Mouse (Mus musculus): ENCODE measurements around the gene Man1b1. TPM values are rescaled to one million over a fixed set of nuclear protein-coding genes. Genes with fewer than 3 reads are reported as not detected.

The Man1b1 gene
- polyA plus RNA-seq, 1 experiment from 2014 or later, result 43.2 TPM

GRCm38 (mm10) chr2:25326036-25326435 is 6.1 kb upstream of the Man1b1 start:
- no peak overlapping the region for H3K4me2 ChIP-seq (ENCODE audit: low read depth, low read length)
- 74% methylated on average over 2 of the region's 2 CpGs for WGBS
- no peak overlapping the region for H3K4me3 ChIP-seq (ENCODE audit: low read length)
- no peaks in the 10 kb centered on the region for H3K4me1 ChIP-seq (ENCODE audit: control insufficient read depth, insufficient read depth, low read length)
- no peak overlapping the region for H3K9ac ChIP-seq (ENCODE audit: low read depth, low read length)
- H3K9me3 ChIP-seq (ENCODE audit: control insufficient read depth, low read length), result no peaks in the 10 kb centered on the region
- no peaks in the 10 kb centered on the region for H3K27me3 ChIP-seq (replicated peaks; ENCODE audit: control insufficient read depth, insufficient read depth, low read length)
- no peaks in the 10 kb centered on the region for H3K36me3 ChIP-seq (ENCODE audit: control insufficient read depth, insufficient read depth, low read length)
- ATAC-seq, result no peak
- H3K27ac ChIP-seq (ENCODE audit: low read length), result no peak overlapping the region

GRCm38 (mm10) chr2:25328440-25328839 is 3.7 kb upstream of the Man1b1 start:
- no peak overlapping the region for H3K27ac ChIP-seq (ENCODE audit: low read length)
- 36% methylated on average over 7 of the region's 7 CpGs for WGBS
- H3K4me3 ChIP-seq (ENCODE audit: low read length), result no peak overlapping the region
- H3K36me3 ChIP-seq (ENCODE audit: control insufficient read depth, insufficient read depth, low read length), result no peaks in the 10 kb centered on the region
- no peaks in the 10 kb centered on the region for H3K27me3 ChIP-seq (replicated peaks; ENCODE audit: control insufficient read depth, insufficient read depth, low read length)
- H3K4me1 ChIP-seq (ENCODE audit: control insufficient read depth, insufficient read depth, low read length), result peaks cover 9% of the 10 kb centered on the region
- no peak for ATAC-seq
- H3K9me3 ChIP-seq (ENCODE audit: control insufficient read depth, low read length), result no peaks in the 10 kb centered on the region
- H3K4me2 ChIP-seq (ENCODE audit: low read depth, low read length), result no peak overlapping the region
- no peak overlapping the region for H3K9ac ChIP-seq (ENCODE audit: low read depth, low read length)

DNA sequence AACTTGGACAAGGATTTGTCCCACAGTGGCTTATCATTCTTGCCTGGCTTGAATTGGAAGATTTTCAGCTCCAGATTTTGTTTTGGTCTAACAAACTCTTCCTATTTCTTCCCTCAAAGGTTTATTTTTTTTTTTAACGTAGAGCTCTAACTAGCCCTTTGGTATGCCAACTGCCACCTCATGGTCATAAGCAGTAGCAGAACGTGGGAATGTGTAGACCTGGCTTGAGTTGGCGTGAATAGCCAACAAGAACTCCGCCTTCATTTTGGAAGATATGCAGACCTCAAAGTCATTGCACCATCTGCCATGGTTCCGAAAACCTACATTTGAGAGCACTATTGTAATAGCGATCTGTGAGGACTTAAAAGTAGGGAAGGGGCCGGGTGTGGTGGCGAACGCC is 668 bp upstream of the Man1b1 start:
- H3K27me3 ChIP-seq (replicated peaks; ENCODE audit: control insufficient read depth, insufficient read depth, low read length), result no peaks in the 10 kb centered on the region
- no peak for ATAC-seq
- WGBS, result 59% methylated on average over 9 of the region's 9 CpGs
- peak overlapping the region; percentile 71 for H3K4me2 ChIP-seq (ENCODE audit: low read depth, low read length)
- peak overlapping the region; percentile 96 for H3K9ac ChIP-seq (ENCODE audit: low read depth, low read length)
- H3K9me3 ChIP-seq (ENCODE audit: control insufficient read depth, low read length), result no peaks in the 10 kb centered on the region
- 0 out of 2 replicates have a peak, but pooled peaks cover 2% of the 10 kb centered on the region for H3K36me3 ChIP-seq (ENCODE audit: control insufficient read depth, insufficient read depth, low read length)
- no peak overlapping the region for H3K27ac ChIP-seq (ENCODE audit: low read length)
- peak overlapping the region; percentile 97 for H3K4me3 ChIP-seq (ENCODE audit: low read length)
- H3K4me1 ChIP-seq (ENCODE audit: control insufficient read depth, insufficient read depth, low read length), result peaks cover 13% of the 10 kb centered on the region

DNA sequence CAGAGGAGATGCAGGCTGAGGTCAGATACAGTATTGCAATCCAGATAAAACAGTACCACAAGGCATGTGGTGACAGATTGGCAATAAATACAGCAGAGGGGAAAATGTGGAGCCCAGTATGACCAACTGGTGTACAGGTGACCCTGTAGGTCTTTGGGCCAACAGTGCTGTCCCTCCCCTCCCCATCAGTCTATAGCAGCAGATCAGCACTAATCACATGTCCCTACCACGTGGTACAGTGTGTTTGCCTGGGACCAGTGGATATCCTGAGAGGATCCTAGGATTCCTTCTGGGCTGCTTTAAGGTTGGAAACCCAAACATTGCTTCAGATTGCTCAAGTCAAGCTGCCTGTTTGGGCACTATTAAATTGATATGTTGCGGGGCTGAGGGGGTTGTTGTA is 1.4 kb downstream of the Man1b1 start:
- Histone ChIP-seq H3K4me1 (ENCODE audit: control insufficient read depth, insufficient read depth, low read length) (peaks cover 13% of the 10 kb centered on the region), H3K27me3 (replicated peaks; ENCODE audit: control insufficient read depth, insufficient read depth, low read length) (no peaks in the 10 kb centered on the region), H3K9me3 (ENCODE audit: control insufficient read depth, low read length) (no peaks in the 10 kb centered on the region), H3K27ac (ENCODE audit: low read length) (no peak overlapping the region), H3K4me3 (ENCODE audit: low read length) (peak overlapping the region; percentile 97), H3K4me2 (ENCODE audit: low read depth, low read length) (peak overlapping the region; percentile 85), H3K9ac (ENCODE audit: low read depth, low read length) (peak overlapping the region; percentile 96; the same call in 1 of the 2 replicates), H3K36me3 (ENCODE audit: control insufficient read depth, insufficient read depth, low read length) (peaks cover 8% of the 10 kb centered on the region; the same call in 1 of the 2 replicates)
- no peak for ATAC-seq
- 70% methylated on average over 2 of the region's 2 CpGs for WGBS

- Histone ChIP-seq H3K36me3 (ENCODE audit: control insufficient read depth, insufficient read depth, low read length) (peaks cover 11% of the 10 kb centered on the region; the same call in 1 of the 2 replicates), H3K4me2 (ENCODE audit: low read depth, low read length) (no peak overlapping the region), H3K27ac (ENCODE audit: low read length) (no peak overlapping the region), H3K4me1 (ENCODE audit: control insufficient read depth, insufficient read depth, low read length) (peaks cover 6% of the 10 kb centered on the region), H3K9me3 (ENCODE audit: control insufficient read depth, low read length) (no peaks in the 10 kb centered on the region), H3K9ac (ENCODE audit: low read depth, low read length) (no peak overlapping the region), H3K27me3 (replicated peaks; ENCODE audit: control insufficient read depth, insufficient read depth, low read length) (no peaks in the 10 kb centered on the region), H3K4me3 (ENCODE audit: low read length) (no peak overlapping the region)
- 95% methylated on average over 6 of the region's 6 CpGs for WGBS
- no peak for ATAC-seq
Observed at GRCm38 (mm10) chr2:25338303-25338702, 6.2 kb downstream of the Man1b1 start.

DNA sequence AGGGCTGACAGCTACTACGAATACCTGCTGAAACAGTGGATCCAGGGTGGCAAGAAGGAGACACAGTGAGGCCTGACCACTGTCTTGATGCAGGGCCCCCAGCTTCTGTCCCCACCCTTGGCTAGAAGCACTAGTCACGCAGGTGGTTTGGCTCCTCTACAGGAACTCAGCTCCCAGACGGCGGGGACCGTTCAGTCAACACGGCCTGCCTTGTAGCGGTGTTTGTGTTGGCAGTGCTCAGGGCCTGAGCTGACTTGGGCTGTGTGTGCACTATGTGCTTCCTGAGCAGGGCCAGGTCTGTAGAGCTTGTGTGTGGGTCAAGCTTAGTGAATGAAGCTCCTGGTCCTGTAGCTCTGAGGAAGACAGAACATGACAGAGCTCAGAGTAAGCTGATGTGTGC is 16.0 kb downstream of the Man1b1 start:
- no peak overlapping the region for H3K27ac ChIP-seq (ENCODE audit: low read length)
- no peak overlapping the region for H3K9ac ChIP-seq (ENCODE audit: low read depth, low read length)
- H3K4me1 ChIP-seq (ENCODE audit: control insufficient read depth, insufficient read depth, low read length), result no peaks in the 10 kb centered on the region
- no peaks in the 10 kb centered on the region for H3K9me3 ChIP-seq (ENCODE audit: control insufficient read depth, low read length)
- peaks cover 49% of the 10 kb centered on the region for H3K36me3 ChIP-seq (ENCODE audit: control insufficient read depth, insufficient read depth, low read length)
- H3K4me3 ChIP-seq (ENCODE audit: low read length), result no peak overlapping the region
- ATAC-seq, result no peak
- H3K4me2 ChIP-seq (ENCODE audit: low read depth, low read length), result no peak overlapping the region
- no peaks in the 10 kb centered on the region for H3K27me3 ChIP-seq (replicated peaks; ENCODE audit: control insufficient read depth, insufficient read depth, low read length)
- WGBS, result 93% methylated on average over 7 of the region's 7 CpGs

DNA sequence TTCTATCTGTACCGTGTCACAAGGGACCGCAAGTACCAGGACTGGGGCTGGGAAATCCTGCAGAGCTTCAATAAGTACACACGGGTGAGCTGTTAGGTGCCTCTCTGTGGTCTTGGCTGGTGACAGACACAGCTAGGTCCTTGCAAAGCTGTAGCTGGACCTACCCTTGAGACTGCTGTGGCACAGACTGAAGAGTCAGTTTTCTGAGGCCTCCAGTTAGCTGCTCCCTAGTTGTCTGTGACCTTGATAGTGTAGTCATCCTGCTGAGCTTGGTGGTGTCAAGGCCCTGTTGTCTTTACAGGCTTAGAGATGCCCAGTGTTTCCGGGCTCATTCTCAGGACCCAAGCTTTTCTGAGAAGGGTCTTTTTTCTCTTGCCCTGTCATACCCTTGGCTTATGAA is 17.4 kb downstream of the Man1b1 start:
- ATAC-seq, result no peak
- H3K4me1 ChIP-seq (ENCODE audit: control insufficient read depth, insufficient read depth, low read length), result no peaks in the 10 kb centered on the region
- no peak overlapping the region for H3K27ac ChIP-seq (ENCODE audit: low read length)
- H3K9me3 ChIP-seq (ENCODE audit: control insufficient read depth, low read length), result no peaks in the 10 kb centered on the region
- no peak overlapping the region for H3K4me3 ChIP-seq (ENCODE audit: low read length)
- no peak overlapping the region for H3K4me2 ChIP-seq (ENCODE audit: low read depth, low read length)
- 93% methylated on average over 4 of the region's 4 CpGs for WGBS
- peaks cover 40% of the 10 kb centered on the region for H3K36me3 ChIP-seq (ENCODE audit: control insufficient read depth, insufficient read depth, low read length)
- H3K27me3 ChIP-seq (replicated peaks; ENCODE audit: control insufficient read depth, insufficient read depth, low read length), result no peaks in the 10 kb centered on the region
- H3K9ac ChIP-seq (ENCODE audit: low read depth, low read length), result no peak overlapping the region

DNA sequence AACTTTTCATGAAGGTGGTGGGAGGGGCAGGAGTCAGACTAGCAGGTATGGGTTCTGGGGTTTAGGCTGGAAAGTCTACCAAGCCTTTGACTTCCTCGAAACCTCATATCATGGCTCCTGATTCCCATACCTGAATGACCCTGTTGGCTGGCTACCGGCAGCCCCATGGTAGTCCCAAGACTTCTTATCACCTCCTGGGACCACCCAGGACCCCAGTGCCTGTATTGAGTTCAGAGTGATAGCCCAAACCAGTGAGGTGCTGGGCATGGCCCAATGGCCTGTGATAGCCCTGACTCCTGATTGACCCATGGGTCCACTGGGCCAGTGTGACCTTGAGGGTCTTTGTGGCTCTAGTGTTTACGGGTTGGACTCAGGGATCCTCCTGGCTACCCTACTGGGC is 18.6 kb downstream of the Man1b1 start:
- H3K27me3 ChIP-seq (replicated peaks; ENCODE audit: control insufficient read depth, insufficient read depth, low read length), result no peaks in the 10 kb centered on the region
- no peak overlapping the region for H3K4me2 ChIP-seq (ENCODE audit: low read depth, low read length)
- no peak overlapping the region for H3K4me3 ChIP-seq (ENCODE audit: low read length)
- no peak for ATAC-seq
- H3K9me3 ChIP-seq (ENCODE audit: control insufficient read depth, low read length), result no peaks in the 10 kb centered on the region
- H3K9ac ChIP-seq (ENCODE audit: low read depth, low read length), result no peak overlapping the region
- peaks cover 6% of the 10 kb centered on the region for H3K4me1 ChIP-seq (ENCODE audit: control insufficient read depth, insufficient read depth, low read length)
- H3K36me3 ChIP-seq (ENCODE audit: control insufficient read depth, insufficient read depth, low read length), result peaks cover 31% of the 10 kb centered on the region
- 94% methylated on average over 3 of the region's 3 CpGs for WGBS
- no peak overlapping the region for H3K27ac ChIP-seq (ENCODE audit: low read length)

DNA sequence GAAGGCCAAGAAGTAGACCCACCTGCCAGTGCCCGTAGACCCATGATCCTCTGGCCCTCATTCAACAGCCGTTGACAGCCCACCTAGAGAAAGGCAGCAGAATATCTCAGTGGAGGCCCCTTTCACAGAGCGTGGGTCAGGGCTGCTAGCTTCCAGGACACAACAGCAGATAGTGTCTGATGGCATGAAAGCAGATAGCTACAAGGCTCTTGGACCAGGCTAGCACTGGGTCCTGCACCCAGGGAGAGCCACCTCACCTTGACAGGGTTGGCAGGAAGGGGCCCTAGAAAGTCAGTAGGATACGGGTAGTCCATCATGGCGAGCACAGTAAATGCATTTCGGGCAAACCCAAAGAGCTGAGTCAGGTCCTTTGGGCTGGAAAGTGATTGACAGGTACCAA is 22.1 kb downstream of the Man1b1 start:
- no peak for ATAC-seq
- H3K4me1 ChIP-seq (ENCODE audit: control insufficient read depth, insufficient read depth, low read length), result peaks cover 17% of the 10 kb centered on the region
- peak overlapping the region; percentile 16; the same call in 1 of the 2 replicates for H3K9ac ChIP-seq (ENCODE audit: low read depth, low read length)
- no peak overlapping the region for H3K4me2 ChIP-seq (ENCODE audit: low read depth, low read length)
- H3K36me3 ChIP-seq (ENCODE audit: control insufficient read depth, insufficient read depth, low read length), result peaks cover 18% of the 10 kb centered on the region
- H3K9me3 ChIP-seq (ENCODE audit: control insufficient read depth, low read length), result no peaks in the 10 kb centered on the region
- 85% methylated on average over 6 of the region's 6 CpGs for WGBS
- no peak overlapping the region for H3K4me3 ChIP-seq (ENCODE audit: low read length)
- no peak overlapping the region for H3K27ac ChIP-seq (ENCODE audit: low read length)
- no peaks in the 10 kb centered on the region for H3K27me3 ChIP-seq (replicated peaks; ENCODE audit: control insufficient read depth, insufficient read depth, low read length)

GRCm38 (mm10) chr2:25355419-25356066 is 23.4 kb downstream of the Man1b1 start:
- no peaks in the 10 kb centered on the region for H3K27me3 ChIP-seq (replicated peaks; ENCODE audit: control insufficient read depth, insufficient read depth, low read length)
- ATAC-seq, result peak; percentile 18; the same call in 1 of the 2 replicates
- no peaks in the 10 kb centered on the region for H3K9me3 ChIP-seq (ENCODE audit: control insufficient read depth, low read length)
- H3K36me3 ChIP-seq (ENCODE audit: control insufficient read depth, insufficient read depth, low read length), result peaks cover 8% of the 10 kb centered on the region; the same call in 1 of the 2 replicates
- 34% methylated on average over 18 of the region's 18 CpGs for WGBS
- peaks cover 17% of the 10 kb centered on the region for H3K4me1 ChIP-seq (ENCODE audit: control insufficient read depth, insufficient read depth, low read length)
- H3K4me2 ChIP-seq (ENCODE audit: low read depth, low read length), result peak overlapping the region; percentile 91
- peak overlapping the region; percentile 64 for H3K4me3 ChIP-seq (ENCODE audit: low read length)
- H3K27ac ChIP-seq (ENCODE audit: low read length), result no peak overlapping the region
- H3K9ac ChIP-seq (ENCODE audit: low read depth, low read length), result peak overlapping the region; percentile 73

Measured in intestine, embryonic 16.5 days (tissue).